Mouse (Mus musculus) forebrain, postnatal 0 days (tissue): Measurements from ENCODE around the gene Cmya5. TPM values are rescaled to one million over a fixed set of nuclear protein-coding genes. Genes with fewer than 3 reads are reported as not detected.

Experiments
- ATAC-seq: fragments of 200-750 bp; cut with Nextera tagmentation; 2 replicates; pipeline ENCODE4 v1.8.0; 2017; ENCODE audit warnings: mild to moderate bottlenecking, moderate library complexity
- DNase-seq: peaks from one replicate; pipeline ENCODE4 v3.0.0-alpha.2; 2015
- H3K27ac ChIP-seq: fragments of 300-500 bp; sonication (generic); 2 replicates; pipeline ENCODE4 v1.5.1; 2014; ENCODE audit warnings: low read depth, mild to moderate bottlenecking, antibody characterized with exemption, low read length, moderate library complexity, mixed read lengths
- H3K27me3 ChIP-seq: fragments of 300-500 bp; sonication (generic); 2 replicates; pipeline ENCODE4 v1.6.1; 2014; ENCODE audit warnings: mild to moderate bottlenecking, low read length, mixed read lengths; ENCODE audit not compliant: insufficient read depth
- H3K36me3 ChIP-seq: fragments of 300-500 bp; sonication (generic); 2 replicates; pipeline ENCODE4 v1.6.1; 2014; ENCODE audit warnings: mild to moderate bottlenecking, moderate library complexity; ENCODE audit not compliant: insufficient read depth
- H3K4me1 ChIP-seq: fragments of 300-500 bp; sonication (generic); 2 replicates; pipeline ENCODE4 v1.6.1; 2014; ENCODE audit warnings: antibody characterized with exemption; ENCODE audit not compliant: insufficient read depth
- H3K4me2 ChIP-seq: fragments of 300-500 bp; sonication (generic); 2 replicates; pipeline ENCODE4 v1.6.1; 2014; ENCODE audit warnings: low read depth, mild to moderate bottlenecking, moderate library complexity
- H3K4me3 ChIP-seq: fragments of 300-500 bp; sonication (generic); 2 replicates; pipeline ENCODE4 v1.5.1; 2014; ENCODE audit warnings: low read depth, low read length, mixed read lengths
- H3K9ac ChIP-seq: fragments of 300-500 bp; sonication (generic); 2 replicates; pipeline ENCODE4 v1.6.1; 2014; ENCODE audit warnings: mild to moderate bottlenecking
- H3K9me3 ChIP-seq: fragments of 300-500 bp; sonication (generic); 2 replicates; pipeline ENCODE4 v1.6.1; 2016; ENCODE audit warnings: low read length
- CTCF ChIP-seq: sonication (generic); IDR thresholded peaks from 2 replicates; pipeline ENCODE4 v1.5.1; 2016; ENCODE audit warnings: antibody characterized with exemption, control low read depth, low read depth
- WGBS: fragments of 180-500 bp; shearing (Covaris S2); extraction: QIAGEN DNeasy Blood & Tissue Kit; methylation state at CpG from one replicate; pipeline ENCODE4 v1.1.7; 2014; 5-methylcytosine and 5-hydroxymethylcytosine counted together
- polyA plus RNA-seq: library from polyadenylated mRNA; unstranded; fragments of >200 nt; fragmentation: Nextera tagmentation; extraction: Ambion mirVana; gene quantifications from 2 replicates; pipeline ENCODE4 v1.2.1, GENCODE M21; 2015
- total RNA-seq: library from RNA; depleted of rRNA; stranded (reverse); fragments of >200 nt; gene quantifications from 2 replicates; pipeline ENCODE4 v1.2.3, GENCODE M21; 2014

Gene Cmya5
- total and polyA plus RNA-seq, 2 experiments from 2014 or later, result 0.15 to 0.52 TPM

DNA sequence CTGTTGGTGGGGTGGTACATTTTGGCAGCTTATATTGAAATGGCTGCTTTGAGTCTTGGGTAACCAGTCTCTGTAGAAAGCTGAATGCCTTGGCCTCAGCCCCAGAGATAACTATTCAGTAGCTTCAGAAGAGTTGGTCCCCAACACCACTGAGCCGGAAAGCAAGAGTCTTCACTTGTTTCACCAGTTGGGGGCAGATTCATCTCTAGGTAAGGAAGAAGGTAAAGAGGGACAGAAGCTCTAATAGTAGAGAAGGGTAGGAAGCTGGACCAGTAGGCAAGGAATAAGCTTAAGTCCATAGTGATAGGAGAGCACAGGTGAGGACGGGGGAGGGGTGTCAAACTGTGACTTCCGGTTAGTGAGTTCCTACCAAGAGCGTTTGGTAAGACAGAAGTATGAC is 133.2 kb downstream of the Cmya5 start:
- no peak for TF ChIP-seq CTCF
- Histone ChIP-seq H3K36me3 (no peaks in the 10 kb centered on the region), H3K9me3 (no peaks in the 10 kb centered on the region), H3K4me3 (no peak overlapping the region), H3K4me2 (no peak overlapping the region), H3K4me1 (0 out of 2 replicates have a peak, but pooled peaks cover 5% of the 10 kb centered on the region), H3K27ac (no peak overlapping the region), H3K9ac (no peak overlapping the region), H3K27me3 (no peaks in the 10 kb centered on the region)
- WGBS, result 95% methylated on average over 4 of the region's 4 CpGs
- DNase-seq (no peak), ATAC-seq (no peak)

DNA sequence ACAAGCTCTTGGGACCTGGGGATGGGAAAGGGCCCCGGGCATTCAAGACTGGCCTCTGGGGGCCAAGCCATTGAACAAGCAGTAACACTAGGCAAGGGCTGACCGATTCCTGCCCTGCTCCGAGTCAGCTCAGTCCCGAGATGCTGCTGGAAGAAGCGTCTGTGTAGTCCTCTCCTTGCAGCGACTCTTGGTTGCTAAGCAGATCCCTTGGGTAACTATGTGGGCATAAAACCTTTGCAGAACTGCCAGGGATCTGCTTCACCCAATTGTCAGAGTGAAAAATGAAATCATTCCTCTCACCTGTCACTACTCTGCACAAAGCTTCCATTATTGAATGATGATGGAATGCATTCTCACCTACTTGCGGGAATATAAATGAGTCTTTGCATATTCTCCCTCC is 134.0 kb downstream of the Cmya5 start:
- Histone ChIP-seq H3K9me3 (no peaks in the 10 kb centered on the region), H3K4me1 (0 out of 2 replicates have a peak, but pooled peaks cover 5% of the 10 kb centered on the region), H3K4me3 (no peak overlapping the region), H3K9ac (no peak overlapping the region), H3K27me3 (no peaks in the 10 kb centered on the region), H3K27ac (peak overlapping the region; percentile 72; the same call in 1 of the 2 replicates), H3K4me2 (no peak overlapping the region), H3K36me3 (no peaks in the 10 kb centered on the region)
- peak; percentile 40 for DNase-seq
- no peak for TF ChIP-seq CTCF
- 74% methylated on average over 7 of the region's 7 CpGs for WGBS
- ATAC-seq, result peak; percentile 76

DNA sequence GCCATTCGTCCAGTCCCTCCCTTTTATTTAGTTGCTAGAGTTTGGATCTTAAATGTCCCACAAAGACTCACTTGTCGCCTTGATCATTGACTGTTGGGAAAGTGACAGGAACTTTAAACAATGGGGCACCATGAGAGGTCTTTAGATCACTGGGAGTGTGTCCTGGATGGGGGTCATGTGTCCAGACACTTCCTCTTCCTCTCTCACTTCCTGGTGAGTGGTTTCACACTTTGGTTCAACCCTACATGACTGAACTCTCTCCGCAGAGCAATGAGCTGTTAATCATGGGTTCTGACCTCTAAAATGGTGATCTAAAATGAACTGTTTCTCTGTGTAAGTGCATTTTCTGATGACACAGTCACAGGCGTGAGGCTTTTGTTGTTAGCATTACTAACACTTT is 137.4 kb downstream of the Cmya5 start:
- Histone ChIP-seq H3K27ac (no peak overlapping the region), H3K9ac (no peak overlapping the region), H3K4me3 (no peak overlapping the region), H3K4me1 (0 out of 2 replicates have a peak, but pooled peaks cover 11% of the 10 kb centered on the region), H3K4me2 (no peak overlapping the region), H3K9me3 (no peaks in the 10 kb centered on the region), H3K27me3 (no peaks in the 10 kb centered on the region), H3K36me3 (no peaks in the 10 kb centered on the region)
- WGBS, result 77% methylated on average over 4 of the region's 4 CpGs
- DNase-seq (no peak), ATAC-seq (no peak)
- no peak for TF ChIP-seq CTCF

DNA sequence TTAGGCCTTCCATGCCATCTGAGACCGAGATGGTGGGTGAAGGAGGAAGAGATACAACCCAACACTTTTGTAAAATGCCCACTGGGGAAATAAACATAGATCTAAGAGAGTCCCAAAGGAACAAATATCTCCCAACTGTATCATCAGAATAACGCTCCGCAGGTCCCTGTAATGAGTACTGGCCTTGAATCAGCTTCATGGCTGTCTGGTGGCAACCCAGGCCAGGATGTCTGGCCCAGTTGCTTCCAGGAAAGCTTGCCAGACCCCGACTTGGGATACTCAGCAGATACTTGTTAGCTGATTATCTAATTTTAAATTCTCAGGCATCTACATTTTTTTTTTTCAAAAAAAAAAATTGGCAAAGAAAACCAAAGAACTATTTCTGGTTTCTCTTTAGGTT is 138.2 kb downstream of the Cmya5 start:
- no peaks in the 10 kb centered on the region for H3K36me3 ChIP-seq
- DNase-seq (peak; percentile 68), ATAC-seq (peak; percentile 50; the same call in 1 of the 2 replicates)
- no peaks in the 10 kb centered on the region for H3K27me3 ChIP-seq
- no peaks in the 10 kb centered on the region for H3K9me3 ChIP-seq
- H3K9ac ChIP-seq, result no peak overlapping the region
- no peak overlapping the region for H3K4me3 ChIP-seq
- H3K4me1 ChIP-seq, result 0 out of 2 replicates have a peak, but pooled peaks cover 11% of the 10 kb centered on the region
- H3K4me2 ChIP-seq, result no peak overlapping the region
- TF ChIP-seq CTCF, result no peak
- H3K27ac ChIP-seq, result no peak overlapping the region
- WGBS, result 63% methylated on average over 4 of the region's 4 CpGs

DNA sequence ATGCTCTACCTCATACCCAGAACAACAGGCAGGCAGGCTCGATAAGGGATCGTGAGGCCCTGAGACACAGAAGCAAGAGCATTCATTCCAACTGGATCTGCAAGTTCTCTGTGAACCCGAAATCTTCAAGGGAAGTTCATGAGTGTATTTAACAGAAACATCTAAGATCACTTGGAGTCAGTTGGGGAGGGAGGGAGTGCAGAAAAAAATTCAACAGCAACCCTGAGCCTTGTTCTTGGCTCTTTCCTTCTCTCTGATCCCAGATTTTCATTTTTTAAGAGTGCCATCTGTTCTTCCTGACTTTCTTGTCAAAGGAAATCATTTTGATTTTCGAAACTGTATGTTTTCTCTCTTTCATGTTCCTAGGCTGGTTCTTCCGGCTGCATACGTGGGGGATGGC is 140.5 kb downstream of the Cmya5 start:
- Histone ChIP-seq H3K27me3 (no peaks in the 10 kb centered on the region), H3K36me3 (no peaks in the 10 kb centered on the region), H3K9ac (no peak overlapping the region), H3K4me2 (no peak overlapping the region), H3K27ac (no peak overlapping the region), H3K9me3 (no peaks in the 10 kb centered on the region), H3K4me1 (0 out of 2 replicates have a peak, but pooled peaks cover 11% of the 10 kb centered on the region), H3K4me3 (no peak overlapping the region)
- ATAC-seq (peak; percentile 34; the same call in 1 of the 2 replicates), DNase-seq (peak; percentile 41)
- WGBS, result 63% methylated on average over 6 of the region's 6 CpGs
- TF ChIP-seq CTCF, result no peak

DNA sequence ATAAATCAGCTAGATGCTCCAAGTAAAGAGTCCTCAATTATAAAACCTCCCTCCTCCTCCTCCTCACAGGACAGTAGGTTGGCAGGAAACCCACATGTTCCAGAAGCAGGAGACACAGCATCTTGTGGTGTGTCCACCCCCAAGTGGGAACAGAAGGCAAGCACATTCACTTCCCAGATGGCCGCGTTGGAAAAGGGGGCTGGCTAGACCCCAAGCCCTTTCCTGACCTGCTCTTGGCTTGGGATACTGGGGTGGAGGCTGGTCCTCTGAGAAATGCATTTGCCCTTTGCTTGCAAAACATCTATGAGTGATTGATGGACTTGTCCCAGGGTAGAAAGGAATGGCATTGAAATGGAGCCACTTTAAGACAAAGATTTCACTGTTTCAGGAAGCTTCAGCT is 142.1 kb downstream of the Cmya5 start:
- H3K9ac ChIP-seq, result no peak overlapping the region
- H3K36me3 ChIP-seq, result no peaks in the 10 kb centered on the region
- H3K4me2 ChIP-seq, result no peak overlapping the region
- H3K9me3 ChIP-seq, result no peaks in the 10 kb centered on the region
- H3K4me3 ChIP-seq, result no peak overlapping the region
- H3K4me1 ChIP-seq, result 0 out of 2 replicates have a peak, but pooled peaks cover 11% of the 10 kb centered on the region
- no peak for ATAC-seq
- no peak overlapping the region for H3K27ac ChIP-seq
- WGBS, result 73% methylated on average over 2 of the region's 2 CpGs
- H3K27me3 ChIP-seq, result no peaks in the 10 kb centered on the region
- no peak for TF ChIP-seq CTCF
- no peak for DNase-seq

DNA sequence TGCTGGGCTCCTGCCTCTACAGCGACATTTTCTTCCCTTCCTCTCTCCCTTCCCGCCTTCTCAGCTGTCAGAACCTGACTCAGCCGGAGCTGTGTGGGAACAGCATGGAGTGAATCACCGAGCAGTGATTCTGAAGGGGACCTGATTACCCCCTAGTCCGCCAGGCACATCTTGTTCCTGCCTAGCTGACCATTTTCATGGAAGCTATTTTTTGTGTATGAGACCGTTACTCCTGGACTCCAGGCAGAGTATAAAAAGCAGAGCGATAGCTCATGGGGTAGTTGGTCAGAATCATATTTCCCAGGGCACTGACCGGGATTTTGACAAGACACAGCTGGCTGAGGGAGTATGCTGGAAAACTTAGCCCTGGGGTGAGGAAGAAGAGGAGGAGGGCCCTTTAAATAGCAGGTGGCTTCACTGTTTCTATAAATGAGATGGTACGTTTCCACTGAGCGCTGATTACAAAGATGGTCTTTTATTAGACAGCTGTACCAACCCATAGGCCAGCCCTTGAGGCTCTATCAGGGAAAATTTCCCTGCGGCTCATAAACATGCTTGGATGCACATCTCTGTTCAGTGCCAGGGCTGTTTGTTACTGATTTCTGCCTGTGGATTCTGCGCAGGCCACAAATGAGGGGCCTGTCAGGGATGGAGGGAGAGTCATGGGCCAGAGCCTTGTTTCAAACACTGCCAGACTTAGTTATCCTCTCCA is 143.7 kb downstream of the Cmya5 start:
- H3K4me1 ChIP-seq, result 0 out of 2 replicates have a peak, but pooled peaks cover 11% of the 10 kb centered on the region
- H3K9ac ChIP-seq, result no peak overlapping the region
- no peaks in the 10 kb centered on the region for H3K9me3 ChIP-seq
- TF ChIP-seq CTCF, result no peak
- no peak overlapping the region for H3K4me2 ChIP-seq
- H3K4me3 ChIP-seq, result no peak overlapping the region
- H3K27me3 ChIP-seq, result no peaks in the 10 kb centered on the region
- ATAC-seq, result peak; percentile 37
- 58% methylated on average over 12 of the region's 12 CpGs for WGBS
- no peaks in the 10 kb centered on the region for H3K36me3 ChIP-seq
- peak overlapping the region; percentile 45 for H3K27ac ChIP-seq
- DNase-seq, result peak; percentile 33
